Mouse (Mus musculus) CH12.LX (cell line): ENCODE measurements around the gene Tmem100. TPM values are rescaled to one million over a fixed set of nuclear protein-coding genes. Genes with fewer than 3 reads are reported as not detected.

ENCODE experiments used
- DNase-seq: peaks from one replicate; pipeline ENCODE4 v3.0.0-alpha.2; 2013; ENCODE audit errors: extremely low read depth
- H3K27ac ChIP-seq: 2 replicates; pipeline ENCODE4 v1.5.1; 2012; ENCODE audit warnings: low read depth, mild to moderate bottlenecking, control low read depth, moderate library complexity; ENCODE audit not compliant: insufficient read depth
- H3K27me3 ChIP-seq: replicated peaks from 2 replicates; pipeline ENCODE3; 2012; ENCODE audit warnings: inconsistent platforms
- H3K36me3 ChIP-seq, 2 experiments: replicated peaks in 1 of 2; 2 replicates each; pipeline versions ENCODE3 to v1.6.1; 2012; ENCODE audit warnings: inconsistent platforms in 1 of 2, low read length in 1 of 2, mild to moderate bottlenecking in 1 of 2, mixed read lengths in 1 of 2, moderate library complexity in 1 of 2; ENCODE audit not compliant: control insufficient read depth in 1 of 2, insufficient read depth in 1 of 2
- H3K4me1 ChIP-seq, 2 experiments: 2 replicates each; pipeline ENCODE4 v1.6.1; 2012; ENCODE audit warnings: inconsistent platforms in 1 of 2, moderate library complexity in 1 of 2; ENCODE audit not compliant: insufficient read depth in 2 of 2, control insufficient read depth in 1 of 2
- H3K4me2 ChIP-seq: 2 replicates; pipeline ENCODE4 v1.6.1; 2012; ENCODE audit warnings: low read depth, mild to moderate bottlenecking, control low read depth; ENCODE audit not compliant: poor library complexity, insufficient read depth, severe bottlenecking
- H3K4me3 ChIP-seq, 3 experiments: fragments of 150-350 bp in 1 of 3; sonication (generic) in 1 of 3; replicated peaks in 1 of 3; 2 replicates each; pipeline versions ENCODE3 to v1.5.1; 2011 to 2012; ENCODE audit warnings: low read depth in 2 of 3, low read length in 2 of 3, mild to moderate bottlenecking in 2 of 3, moderate library complexity in 2 of 3, control low read depth in 1 of 3, improper control_type of control experiment in 1 of 3, inconsistent platforms in 1 of 3, mixed read lengths in 1 of 3; ENCODE audit not compliant: poor library complexity in 1 of 3
- H3K79me2 ChIP-seq: replicated peaks from 2 replicates; pipeline ENCODE4 v1.6.1; 2012; ENCODE audit warnings: mild to moderate bottlenecking, moderate library complexity; ENCODE audit not compliant: control insufficient read depth, poor library complexity, insufficient read depth, severe bottlenecking; ENCODE audit errors: extremely low read depth
- H3K9ac ChIP-seq: 2 replicates; pipeline ENCODE4 v1.6.1; 2012; ENCODE audit warnings: low read depth, mild to moderate bottlenecking, control low read depth, moderate library complexity; ENCODE audit not compliant: insufficient read depth
- H3K9me3 ChIP-seq: replicated peaks from 2 replicates; pipeline ENCODE3; 2012; ENCODE audit warnings: low read length, inconsistent platforms, mixed read lengths
- BHLHE40 ChIP-seq: IDR thresholded peaks from 2 replicates; pipeline ENCODE4 v1.6.1; 2011; ENCODE audit warnings: mild to moderate bottlenecking, low read depth, low read length, improper control_type of control experiment
- CHD1 ChIP-seq: IDR thresholded peaks from 2 replicates; pipeline ENCODE4 v1.6.1; 2012; ENCODE audit warnings: low read depth, low read length, improper control_type of control experiment, inconsistent platforms
- E2F4 ChIP-seq: IDR thresholded peaks from 2 replicates; pipeline ENCODE4 v1.6.1; 2011; ENCODE audit warnings: low read depth, low read length, improper control_type of control experiment; ENCODE audit not compliant: insufficient replicate concordance
- GABPA ChIP-seq: IDR thresholded peaks from 2 replicates; pipeline ENCODE4 v1.6.1; 2012; ENCODE audit warnings: low read depth, low read length, improper control_type of control experiment, inconsistent platforms; ENCODE audit not compliant: insufficient replicate concordance
- IRF4 ChIP-seq: IDR thresholded peaks from 2 replicates; pipeline ENCODE4 v1.6.1; 2014; ENCODE audit warnings: low read depth, mild to moderate bottlenecking, inconsistent platforms, low read length, improper control_type of control experiment
- JUN ChIP-seq: IDR thresholded peaks from 2 replicates; pipeline ENCODE4 v1.6.1; 2011; ENCODE audit warnings: low read depth, mild to moderate bottlenecking, low read length, improper control_type of control experiment, moderate library complexity; ENCODE audit not compliant: insufficient read depth
- KAT2A ChIP-seq: IDR thresholded peaks from 2 replicates; pipeline ENCODE4 v1.6.1; 2012; ENCODE audit warnings: low read length, improper control_type of control experiment, inconsistent platforms; ENCODE audit not compliant: insufficient replicate concordance
- MAX ChIP-seq: IDR thresholded peaks from 2 replicates; pipeline ENCODE4 v1.6.1; 2011; ENCODE audit warnings: low read length, improper control_type of control experiment
- MEF2A ChIP-seq: IDR thresholded peaks from 2 replicates; pipeline ENCODE4 v1.6.1; 2014; ENCODE audit warnings: low read depth, mild to moderate bottlenecking, inconsistent platforms, low read length, improper control_type of control experiment, borderline replicate concordance
- MXI1 ChIP-seq: IDR thresholded peaks from 2 replicates; pipeline ENCODE4 v1.6.1; 2011; ENCODE audit warnings: mild to moderate bottlenecking, low read depth, low read length, improper control_type of control experiment
- MYC ChIP-seq: IDR thresholded peaks from 2 replicates; pipeline ENCODE4 v1.6.1; 2011; ENCODE audit warnings: low read depth, mild to moderate bottlenecking, improper control_type of control experiment, low read length
- NRF1 ChIP-seq: IDR thresholded peaks from 2 replicates; pipeline ENCODE4 v1.6.1; 2014; ENCODE audit warnings: low read depth, mild to moderate bottlenecking, inconsistent platforms, low read length, improper control_type of control experiment, moderate library complexity
- PAX5 ChIP-seq: IDR thresholded peaks from 2 replicates; pipeline ENCODE4 v1.6.1; 2012; ENCODE audit warnings: low read length, inconsistent platforms, mixed read lengths
- POLR2A ChIP-seq: IDR thresholded peaks from 2 replicates; pipeline ENCODE4 v1.6.1; 2011; ENCODE audit warnings: low read depth, mild to moderate bottlenecking, improper control_type of control experiment, low read length
- RAD21 ChIP-seq: IDR thresholded peaks from 2 replicates; pipeline ENCODE4 v1.6.1; 2011; ENCODE audit warnings: low read depth, mild to moderate bottlenecking, low read length, improper control_type of control experiment, moderate library complexity
- SIN3A ChIP-seq: IDR thresholded peaks from 2 replicates; pipeline ENCODE4 v1.6.1; 2012; ENCODE audit warnings: low read length, improper control_type of control experiment, inconsistent platforms
- SMC3 ChIP-seq: IDR thresholded peaks from 2 replicates; pipeline ENCODE4 v1.6.1; 2011; ENCODE audit warnings: low read depth, low read length, improper control_type of control experiment
- UBTF ChIP-seq: IDR thresholded peaks from 2 replicates; pipeline ENCODE4 v1.6.1; 2012; ENCODE audit warnings: low read depth, mild to moderate bottlenecking, inconsistent platforms, low read length, improper control_type of control experiment, moderate library complexity
- USF1 ChIP-seq: IDR thresholded peaks from 2 replicates; pipeline ENCODE4 v1.6.1; 2014; ENCODE audit warnings: low read depth, mild to moderate bottlenecking, inconsistent platforms, low read length, improper control_type of control experiment
- USF2 ChIP-seq: conservative IDR thresholded peaks from 2 replicates; pipeline ENCODE4 v1.6.1; 2011; ENCODE audit warnings: low read depth, low read length, improper control_type of control experiment
- ZC3H11A ChIP-seq: IDR thresholded peaks from 2 replicates; pipeline ENCODE4 v1.6.1; 2012; ENCODE audit warnings: low read depth, mild to moderate bottlenecking, inconsistent platforms, low read length, improper control_type of control experiment
- ZKSCAN1 ChIP-seq: IDR thresholded peaks from 2 replicates; pipeline ENCODE4 v1.6.1; 2012; ENCODE audit warnings: low read depth, inconsistent platforms, low read length, improper control_type of control experiment, borderline replicate concordance
- dilution Hi-C: fragments of 300-500 bp; cut with MboI; formaldehyde crosslinking; loops from 2 replicates; pipeline ENCODE4 v1.14.3; 2020; ENCODE audit warnings: low sequenced_read_pairs; ENCODE audit not compliant: extremely low pct_unique_long_range_greater_than_20kb, extremely low pct_ligation_motif_present
- in situ Hi-C: fragments of 300-500 bp; cut with MboI; formaldehyde crosslinking; loops from 3 replicates; pipeline ENCODE4 v1.14.3; 2019; ENCODE audit warnings: low sequenced_read_pairs, low pct_ligation_motif_present, low pct_unique_long_range_greater_than_20kb, mixed read lengths
- polyA plus RNA-seq: library from polyadenylated mRNA; unstranded; fragments of >175 nt; gene quantifications from 2 replicates; pipeline ENCODE4 v1.2.1, GENCODE M21; 2012; ENCODE audit warnings: low read depth; ENCODE audit not compliant: insufficient read length
- total RNA-seq, 2 experiments: library from RNA; depleted of rRNA; stranded (reverse); fragments of 300-350 nt in 1 of 2; fragments of >200 nt in 1 of 2; gene quantifications; 2 replicates each; pipeline ENCODE4 v1.2.3; 2012 to 2014

Tmem100 gene
- total and polyA plus RNA-seq, 3 experiments, result 0.30 to 3.5 (median 1.0) TPM

DNA sequence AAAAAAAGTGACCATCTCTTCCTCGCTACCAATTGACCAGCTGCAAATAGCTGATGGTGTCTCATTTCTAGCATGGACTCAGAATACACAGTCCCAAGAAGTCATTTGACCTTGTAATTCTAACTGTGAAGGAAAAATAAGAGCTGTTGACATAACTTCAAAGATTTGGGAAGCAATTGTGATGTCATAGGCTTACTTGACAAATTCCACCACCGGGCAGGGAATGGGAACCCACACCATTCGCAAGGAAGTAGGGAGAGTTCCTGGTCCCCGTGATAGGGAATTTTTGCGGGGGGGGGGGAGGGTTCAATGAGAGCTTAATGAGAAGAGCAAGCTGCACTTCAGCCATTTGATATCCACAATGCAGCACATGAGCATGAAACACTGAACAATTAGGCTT lies 43.1 kb downstream of the Tmem100 start:
- Histone ChIP-seq H3K9ac (no peak overlapping the region), H3K4me2 (no peak overlapping the region), H3K9me3 (no peaks in the 10 kb centered on the region), H3K4me3 (no peak overlapping the region), H3K27me3 (no peaks in the 10 kb centered on the region)
- dilution Hi-C loops, result no loop called here
- TF ChIP-seq USF2 (no peak), BHLHE40 (no peak), RAD21 (no peak), MXI1 (no peak), E2F4 (no peak), MYC (no peak), USF1 (no peak), MAX (no peak)
- TF ChIP-seq, all 38 proteins: peak for 0
- no peaks in the 10 kb centered on the region for H3K4me1 ChIP-seq
- H3K27ac ChIP-seq, result no peak overlapping the region
- DNase-seq, result no peak
- H3K36me3 ChIP-seq, result no peaks in the 10 kb centered on the region
- no peaks in the 10 kb centered on the region for H3K79me2 ChIP-seq
- in situ Hi-C loops, result no loop called here

DNA sequence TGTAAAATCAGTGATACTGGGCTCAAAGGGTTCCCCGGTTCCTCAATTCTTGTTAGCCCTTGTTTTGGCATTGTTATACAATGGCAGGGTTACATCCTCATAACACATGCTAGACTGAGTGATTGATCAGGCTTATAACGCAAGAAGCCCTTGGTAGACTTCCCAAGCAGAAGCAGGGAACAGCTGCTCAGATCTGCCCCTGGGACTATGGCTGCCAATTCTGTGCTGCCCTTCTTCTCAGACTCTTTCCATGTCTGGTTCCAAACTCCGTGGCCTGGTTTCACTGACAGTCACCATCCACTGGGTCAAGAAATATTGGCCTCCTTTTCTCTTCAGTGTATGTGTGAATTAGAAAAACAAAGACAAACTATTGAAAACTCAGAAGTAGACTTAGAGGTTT lies 46.5 kb downstream of the Tmem100 start:
- TF ChIP-seq PAX5, result no peak
- no peak for TF ChIP-seq IRF4
- TF ChIP-seq SMC3, result no peak
- TF ChIP-seq CHD1, result no peak
- no peak for TF ChIP-seq E2F4
- TF ChIP-seq NRF1, result no peak
- TF ChIP-seq KAT2A, result no peak
- no peak for TF ChIP-seq ZKSCAN1
- no peak for TF ChIP-seq POLR2A
- no peak for TF ChIP-seq ZC3H11A
- no peak for TF ChIP-seq UBTF
- no peak for TF ChIP-seq GABPA
- TF ChIP-seq MAX, result no peak
- no peak for TF ChIP-seq MEF2A
- TF ChIP-seq JUN, result no peak
- TF ChIP-seq SIN3A, result no peak
- no peak for TF ChIP-seq MXI1
- no peak for TF ChIP-seq MYC
- TF ChIP-seq, all 38 proteins: peak for 0
- in situ Hi-C loops (no loop called here), dilution Hi-C loops (no loop called here)
- Histone ChIP-seq H3K4me2 (no peak overlapping the region), H3K9me3 (no peaks in the 10 kb centered on the region), H3K4me3 (no peak overlapping the region), H3K27me3 (no peaks in the 10 kb centered on the region), H3K27ac (no peak overlapping the region), H3K9ac (no peak overlapping the region), H3K79me2 (no peaks in the 10 kb centered on the region), H3K4me1 (no peaks in the 10 kb centered on the region), H3K36me3 (no peaks in the 10 kb centered on the region)
- DNase-seq, result no peak
